Mouse (Mus musculus) stomach, postnatal 0 days (tissue): ENCODE measurements around the gene Bmp7. TPM values are rescaled to one million over a fixed set of nuclear protein-coding genes. Genes with fewer than 3 reads are reported as not detected.
A peak's percentile ranks its signal among the peaks of the same experiment; 100 is the strongest.

Source experiments
- ATAC-seq: fragments of 200-750 bp; cut with Nextera tagmentation; 2 replicates; pipeline ENCODE4 v1.8.0; 2017; ENCODE audit not compliant: low FRiP score, low TSS enrichment
- DNase-seq: peaks from one replicate; pipeline ENCODE4 v3.0.0-alpha.2; 2016; ENCODE audit warnings: low spot score
- H3K27ac ChIP-seq: fragments of 300-500 bp; sonication (generic); replicated peaks from 2 replicates; pipeline ENCODE4 v1.5.1; 2014; ENCODE audit warnings: mild to moderate bottlenecking, control low read depth
- H3K27me3 ChIP-seq: fragments of 300-500 bp; sonication (generic); 2 replicates; pipeline ENCODE4 v1.6.1; 2014; ENCODE audit warnings: low read length; ENCODE audit not compliant: control insufficient read depth, insufficient read depth
- H3K36me3 ChIP-seq: fragments of 300-500 bp; sonication (generic); 2 replicates; pipeline ENCODE4 v1.6.1; 2014; ENCODE audit warnings: low read length, mixed read lengths; ENCODE audit not compliant: control insufficient read depth, insufficient read depth
- H3K4me1 ChIP-seq: fragments of 300-500 bp; sonication (generic); replicated peaks from 2 replicates; pipeline ENCODE4 v1.6.1; 2014; ENCODE audit warnings: antibody characterized with exemption; ENCODE audit not compliant: control insufficient read depth, insufficient read depth
- H3K4me2 ChIP-seq: fragments of 300-500 bp; sonication (generic); replicated peaks from 2 replicates; pipeline ENCODE4 v1.6.1; 2014; ENCODE audit warnings: low read depth, mild to moderate bottlenecking, control low read depth, moderate library complexity
- H3K4me3 ChIP-seq: fragments of 300-500 bp; sonication (generic); 2 replicates; pipeline ENCODE4 v1.5.1; 2014; ENCODE audit warnings: low read depth, low read length, control low read depth
- H3K9ac ChIP-seq: fragments of 300-500 bp; sonication (generic); 2 replicates; pipeline ENCODE4 v1.6.1; 2014; ENCODE audit warnings: mild to moderate bottlenecking, low read length, control low read depth, mixed read lengths
- H3K9me3 ChIP-seq: fragments of 300-500 bp; sonication (generic); 2 replicates; pipeline ENCODE4 v1.6.1; 2016; ENCODE audit warnings: low read length; ENCODE audit not compliant: control insufficient read depth
- CTCF ChIP-seq: IDR thresholded peaks from 2 replicates; pipeline ENCODE4 v1.5.1; 2016; ENCODE audit warnings: antibody characterized with exemption, low read depth, mild to moderate bottlenecking, moderate library complexity
- EP300 ChIP-seq: optimal IDR thresholded peaks from 2 replicates; pipeline ENCODE3; 2016; ENCODE audit warnings: antibody characterized with exemption
- WGBS: fragments of 180-500 bp; shearing (Covaris S2); extraction: QIAGEN DNeasy Blood & Tissue Kit; methylation state at CpG from one replicate; pipeline ENCODE4 v1.1.7; 2014; 5-methylcytosine and 5-hydroxymethylcytosine counted together
- polyA plus RNA-seq: library from polyadenylated mRNA; unstranded; fragments of >200 nt; fragmentation: Nextera tagmentation; extraction: Ambion mirVana; gene quantifications from 2 replicates; pipeline ENCODE4 v1.2.1, GENCODE M21; 2015

Bmp7 gene
- polyA plus RNA-seq, 1 experiment from 2014 or later, result 8.2 TPM

- H3K9ac ChIP-seq, result no peak overlapping the region
- 89% methylated on average over 7 of the region's 7 CpGs for WGBS
- DNase-seq (no peak), ATAC-seq (no peak)
- no peak overlapping the region for H3K4me2 ChIP-seq
- H3K9me3 ChIP-seq, result no peaks in the 10 kb centered on the region
- TF ChIP-seq CTCF (no peak), EP300 (no peak)
- H3K27me3 ChIP-seq, result no peaks in the 10 kb centered on the region; the same call in 1 of the 2 replicates
- no peak overlapping the region for H3K27ac ChIP-seq
- H3K4me1 ChIP-seq, result peaks cover 5% of the 10 kb centered on the region; the same call in 1 of the 2 replicates
- H3K36me3 ChIP-seq, result no peaks in the 10 kb centered on the region
- no peak overlapping the region for H3K4me3 ChIP-seq
Measured at GRCm38 (mm10) chr2:172860104-172860503, 80.0 kb downstream of the Bmp7 start.

GRCm38 (mm10) chr2:172857048-172857447 is 83.1 kb downstream of the Bmp7 start:
- no peak overlapping the region for H3K27ac ChIP-seq
- ATAC-seq, result no peak
- no peaks in the 10 kb centered on the region for H3K27me3 ChIP-seq

DNA sequence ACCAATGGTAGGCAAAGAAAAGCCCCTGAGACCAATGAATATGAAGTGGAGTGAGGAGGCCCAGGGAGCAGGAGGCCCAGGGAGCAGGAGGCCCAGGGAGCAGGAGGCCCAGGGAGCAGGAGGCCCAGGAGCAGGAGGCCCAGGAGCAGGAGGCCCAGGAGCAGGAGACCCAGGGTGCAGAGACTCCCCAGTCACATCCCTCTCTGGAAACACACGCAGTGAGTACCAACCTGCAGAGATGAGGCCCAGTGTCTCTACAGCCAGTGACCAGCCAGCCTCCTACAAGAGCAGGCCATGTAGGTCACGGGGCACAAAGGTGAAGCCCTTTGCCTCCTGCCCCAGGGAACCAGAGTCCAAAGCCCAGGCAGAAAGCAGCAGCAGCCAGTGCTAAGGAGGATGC is 83.6 kb downstream of the Bmp7 start:
- no peak for ATAC-seq
- TF ChIP-seq EP300 (no peak), CTCF (no peak)
- no peak overlapping the region for H3K27ac ChIP-seq

More at GRCm38 (mm10) chr2:172857048-172857447, 83.1 kb downstream of the Bmp7 start:
- H3K36me3 ChIP-seq, result no peaks in the 10 kb centered on the region
- H3K4me3 ChIP-seq, result no peak overlapping the region
- TF ChIP-seq EP300, result no peak
- TF ChIP-seq CTCF, result no peak
- no peaks in the 10 kb centered on the region for H3K4me1 ChIP-seq
- H3K4me2 ChIP-seq, result no peak overlapping the region
- no peaks in the 10 kb centered on the region for H3K9me3 ChIP-seq
- no peak for DNase-seq
- H3K9ac ChIP-seq, result no peak overlapping the region
- 52% methylated on average over 10 of the region's 10 CpGs for WGBS

DNA sequence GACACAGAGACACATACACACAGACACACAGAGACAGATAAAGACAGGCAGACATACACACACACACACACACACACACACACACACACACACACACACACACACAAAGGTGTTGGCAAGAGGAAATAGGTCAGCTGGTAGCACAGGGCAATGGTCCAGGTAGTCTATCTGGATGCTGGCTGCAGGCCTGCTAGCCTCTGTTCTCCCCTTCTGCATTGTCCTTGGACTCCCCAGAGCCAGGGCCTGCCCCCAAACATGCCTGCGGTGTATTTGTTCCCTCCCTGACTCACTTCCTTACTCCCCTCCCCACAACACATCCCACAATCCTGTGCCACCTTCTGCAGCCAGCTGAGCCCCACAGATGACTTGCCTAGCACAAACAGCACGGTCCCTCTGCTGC is 86.0 kb downstream of the Bmp7 start:
- H3K36me3 ChIP-seq, result no peaks in the 10 kb centered on the region
- H3K9ac ChIP-seq, result no peak overlapping the region
- H3K4me1 ChIP-seq, result no peaks in the 10 kb centered on the region

More for the DNA sequence above, 83.6 kb downstream of the Bmp7 start:
- DNase-seq, result no peak
- WGBS, result 60% methylated on average over 2 of the region's 2 CpGs
- no peak overlapping the region for H3K4me3 ChIP-seq
- H3K4me1 ChIP-seq, result no peaks in the 10 kb centered on the region
- H3K4me2 ChIP-seq, result no peak overlapping the region
- no peaks in the 10 kb centered on the region for H3K27me3 ChIP-seq
- no peak overlapping the region for H3K9ac ChIP-seq
- H3K36me3 ChIP-seq, result no peaks in the 10 kb centered on the region
- H3K9me3 ChIP-seq, result no peaks in the 10 kb centered on the region

DNA sequence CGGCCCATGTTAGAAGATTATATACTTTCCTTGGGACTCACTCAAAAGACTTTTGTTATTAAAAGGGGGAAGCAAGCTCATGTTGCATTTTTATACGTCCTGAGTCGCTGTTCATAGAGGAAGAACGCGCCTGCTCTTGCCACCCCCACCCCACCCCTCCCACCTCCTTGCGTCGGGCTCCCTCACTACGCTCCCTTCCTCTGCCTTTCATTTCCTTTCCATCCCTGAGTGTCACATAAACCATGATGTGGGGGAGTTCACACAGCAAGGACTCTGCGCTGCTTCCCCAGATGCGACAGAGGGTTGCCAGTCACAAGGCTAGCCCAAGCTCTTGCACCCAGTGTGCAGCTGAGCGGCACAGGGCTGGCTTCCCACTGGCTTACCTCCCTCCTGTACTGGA is 88.3 kb downstream of the Bmp7 start:
- DNase-seq (no peak), ATAC-seq (no peak)
- Histone ChIP-seq H3K27ac (no peak overlapping the region), H3K36me3 (no peaks in the 10 kb centered on the region), H3K9me3 (no peaks in the 10 kb centered on the region), H3K4me3 (no peak overlapping the region), H3K27me3 (no peaks in the 10 kb centered on the region), H3K9ac (no peak overlapping the region), H3K4me2 (no peak overlapping the region), H3K4me1 (no peaks in the 10 kb centered on the region)
- WGBS, result 41% methylated on average over 11 of the region's 11 CpGs
- no peak for TF ChIP-seq EP300
- TF ChIP-seq CTCF, result no peak

More for the DNA sequence above, 86.0 kb downstream of the Bmp7 start:
- Histone ChIP-seq H3K27ac (no peak overlapping the region), H3K9me3 (no peaks in the 10 kb centered on the region), H3K4me2 (no peak overlapping the region), H3K27me3 (no peaks in the 10 kb centered on the region), H3K4me3 (no peak overlapping the region)
- ATAC-seq (no peak), DNase-seq (no peak)
- no peak for TF ChIP-seq CTCF
- TF ChIP-seq EP300, result no peak
- WGBS, result 54% methylated on average over 2 of the region's 2 CpGs

GRCm38 (mm10) chr2:172848193-172848592 is 91.9 kb downstream of the Bmp7 start:
- Histone ChIP-seq H3K27me3 (no peaks in the 10 kb centered on the region), H3K9ac (no peak overlapping the region), H3K4me3 (no peak overlapping the region), H3K36me3 (no peaks in the 10 kb centered on the region), H3K4me2 (no peak overlapping the region), H3K4me1 (no peaks in the 10 kb centered on the region), H3K9me3 (no peaks in the 10 kb centered on the region), H3K27ac (no peak overlapping the region)
- DNase-seq, result no peak
- TF ChIP-seq CTCF (peak; percentile 70), EP300 (no peak)
- 56% methylated on average over 6 of the region's 6 CpGs for WGBS
- ATAC-seq, result no peak
